Mouse (Mus musculus): ENCODE results near the gene Ppm1h. TPM values are rescaled to one million over a fixed set of nuclear protein-coding genes. Genes with fewer than 3 reads are reported as not detected.

Gene Ppm1h
- total and polyA plus RNA-seq, 3 experiments: 1.2 to 1.3 (median 1.3) TPM

- Histone ChIP-seq H3K27me3 (replicated peaks) (no peaks in the 10 kb centered on the region), H3K9me3 (replicated peaks; ENCODE audit: low read length) (no peaks in the 10 kb centered on the region), H3K4me2 (ENCODE audit: insufficient read depth, low read depth, poor library complexity, severe bottlenecking) (no peak overlapping the region), H3K79me2 (replicated peaks; ENCODE audit: control insufficient read depth, extremely low read depth, insufficient read depth, poor library complexity, severe bottlenecking) (no peaks in the 10 kb centered on the region), H3K4me3 (replicated peaks in 1 of 3; ENCODE audit: low read depth in 2 of 3, low read length in 2 of 3, poor library complexity in 1 of 3) (no peak overlapping the region), H3K36me3 (replicated peaks in 1 of 2; ENCODE audit: control insufficient read depth in 1 of 2, insufficient read depth in 1 of 2, low read length in 1 of 2) (no peaks in the 10 kb centered on the region), H3K27ac (ENCODE audit: insufficient read depth, low read depth) (no peak overlapping the region), H3K9ac (ENCODE audit: insufficient read depth, low read depth) (no peak overlapping the region), H3K4me1 (ENCODE audit: control insufficient read depth in 1 of 2, insufficient read depth in 2 of 2) (peaks cover 12 to 41% of the 10 kb centered on the region in 2 experiments)
- in situ Hi-C loops (cut with MboI; ENCODE audit: low pct_ligation_motif_present, low pct_unique_long_range_greater_than_20kb, low sequenced_read_pairs) (no loop called here), dilution Hi-C loops (cut with MboI; ENCODE audit: extremely low pct_ligation_motif_present, extremely low pct_unique_long_range_greater_than_20kb, low sequenced_read_pairs) (no loop called here)
- DNase-seq (ENCODE audit: extremely low read depth): no peak
- TF ChIP-seq ZC3H11A (IDR thresholded peaks at IDR 0.05; ENCODE audit: low read depth, low read length) (no peak), IRF4 (IDR thresholded peaks at IDR 0.05; ENCODE audit: low read depth, low read length) (no peak), UBTF (IDR thresholded peaks at IDR 0.05; ENCODE audit: low read depth, low read length) (no peak), ELF1 (IDR thresholded peaks at IDR 0.05; ENCODE audit: low read depth, low read length) (no peak), JUND (conservative IDR thresholded peaks at IDR 0.05; ENCODE audit: low read depth, low read length) (no peak), NRF1 (IDR thresholded peaks at IDR 0.05; ENCODE audit: low read depth, low read length) (no peak), ZKSCAN1 (IDR thresholded peaks at IDR 0.05; ENCODE audit: borderline replicate concordance, low read depth, low read length) (no peak), MYC (IDR thresholded peaks at IDR 0.05; ENCODE audit: low read depth, low read length) (no peak), ZNF384 (IDR thresholded peaks at IDR 0.05; ENCODE audit: low read depth, low read length) (no peak), PAX5 (IDR thresholded peaks at IDR 0.05; ENCODE audit: low read length) (no peak), POLR2A (IDR thresholded peaks at IDR 0.05; ENCODE audit: low read depth, low read length) (no peak), CHD2 (IDR thresholded peaks at IDR 0.05; ENCODE audit: low read length) (no peak), USF2 (conservative IDR thresholded peaks at IDR 0.05; ENCODE audit: low read depth, low read length) (no peak), MEF2A (IDR thresholded peaks at IDR 0.05; ENCODE audit: borderline replicate concordance, low read depth, low read length) (no peak), TBP (conservative IDR thresholded peaks at IDR 0.05; ENCODE audit: low read depth, low read length) (no peak), ETS1 (conservative IDR thresholded peaks at IDR 0.05; ENCODE audit: low read depth, low read length) (no peak), MAFK (IDR thresholded peaks at IDR 0.05; ENCODE audit: insufficient replicate concordance, low read length) (no peak)
Measured at GRCm38 (mm10) chr10:122749876-122750275, 71.3 kb downstream of the Ppm1h start.

- H3K4me2 ChIP-seq (ENCODE audit: insufficient read depth, low read depth, poor library complexity, severe bottlenecking): peak overlapping the region; percentile 22
- dilution Hi-C loops (cut with MboI; ENCODE audit: extremely low pct_ligation_motif_present, extremely low pct_unique_long_range_greater_than_20kb, low sequenced_read_pairs): no loop called here
- in situ Hi-C loops (cut with MboI; ENCODE audit: low pct_ligation_motif_present, low pct_unique_long_range_greater_than_20kb, low sequenced_read_pairs): no loop called here
Measured at GRCm38 (mm10) chr10:122752950-122753923, 74.7 kb downstream of the Ppm1h start.

More at GRCm38 (mm10) chr10:122752950-122753923, 74.7 kb downstream of the Ppm1h start:
- Histone ChIP-seq H3K27me3 (replicated peaks) (peaks cover 2% of the 10 kb centered on the region), H3K27ac (ENCODE audit: insufficient read depth, low read depth) (no peak overlapping the region), H3K36me3 (replicated peaks in 1 of 2; ENCODE audit: control insufficient read depth in 1 of 2, insufficient read depth in 1 of 2, low read length in 1 of 2) (no peaks in the 10 kb centered on the region), H3K4me3 (replicated peaks in 1 of 3; ENCODE audit: low read depth in 2 of 3, low read length in 2 of 3, poor library complexity in 1 of 3) (no peak overlapping the region), H3K9ac (ENCODE audit: insufficient read depth, low read depth) (no peak overlapping the region), H3K79me2 (replicated peaks; ENCODE audit: control insufficient read depth, extremely low read depth, insufficient read depth, poor library complexity, severe bottlenecking) (no peaks in the 10 kb centered on the region), H3K4me1 (ENCODE audit: control insufficient read depth in 1 of 2, insufficient read depth in 2 of 2) (peaks cover 7 to 49% of the 10 kb centered on the region in 2 experiments), H3K9me3 (replicated peaks; ENCODE audit: low read length) (no peaks in the 10 kb centered on the region)
- DNase-seq (ENCODE audit: extremely low read depth): no peak
- no peak for TF ChIP-seq BHLHE40 (IDR thresholded peaks at IDR 0.05; ENCODE audit: low read depth, low read length)
- no peak for TF ChIP-seq EP300 (IDR thresholded peaks at IDR 0.05; ENCODE audit: low read length)
- TF ChIP-seq ETS1 (conservative IDR thresholded peaks at IDR 0.05; ENCODE audit: low read depth, low read length): no peak
- TF ChIP-seq MEF2A (IDR thresholded peaks at IDR 0.05; ENCODE audit: borderline replicate concordance, low read depth, low read length): no peak
- no peak for TF ChIP-seq JUND (conservative IDR thresholded peaks at IDR 0.05; ENCODE audit: low read depth, low read length)
- no peak for TF ChIP-seq MAX (IDR thresholded peaks at IDR 0.05; ENCODE audit: low read length)
- no peak for TF ChIP-seq NELFE (IDR thresholded peaks at IDR 0.05; ENCODE audit: low read depth, low read length)
- no peak for TF ChIP-seq MAFK (IDR thresholded peaks at IDR 0.05; ENCODE audit: insufficient replicate concordance, low read length)
- TF ChIP-seq CTCF (conservative IDR thresholded peaks at IDR 0.05 in 1 of 2, IDR thresholded peaks at IDR 0.05 in 1 of 2; ENCODE audit: low read depth in 2 of 2, low read length in 2 of 2): no peak
- TF ChIP-seq USF1 (IDR thresholded peaks at IDR 0.05; ENCODE audit: low read depth, low read length): no peak
- TF ChIP-seq MYC (IDR thresholded peaks at IDR 0.05; ENCODE audit: low read depth, low read length): no peak
- no peak for TF ChIP-seq POLR2AphosphoS2 (IDR thresholded peaks at IDR 0.05; ENCODE audit: low read depth, low read length)
